Mouse (Mus musculus) heart, adult 18-20 months (tissue): ENCODE measurements around the gene 0610012G03Rik. TPM values are rescaled to one million over a fixed set of nuclear protein-coding genes. Genes with fewer than 3 reads are reported as not detected.

Experiments used
- DNase-seq, 2 experiments: peaks; one replicate each; pipeline ENCODE4 v3.0.0; 2021 to 2022; ENCODE audit warnings: mixed read lengths in 1 of 2
- total RNA-seq, 2 experiments: library from RNA; stranded (reverse); gene quantifications; 2 replicates each; pipeline ENCODE4 v1.2.3; 2021

Gene 0610012G03Rik
- total RNA-seq, 2 experiments from 2014 or later, result 74.8 to 79.2 TPM

DNA sequence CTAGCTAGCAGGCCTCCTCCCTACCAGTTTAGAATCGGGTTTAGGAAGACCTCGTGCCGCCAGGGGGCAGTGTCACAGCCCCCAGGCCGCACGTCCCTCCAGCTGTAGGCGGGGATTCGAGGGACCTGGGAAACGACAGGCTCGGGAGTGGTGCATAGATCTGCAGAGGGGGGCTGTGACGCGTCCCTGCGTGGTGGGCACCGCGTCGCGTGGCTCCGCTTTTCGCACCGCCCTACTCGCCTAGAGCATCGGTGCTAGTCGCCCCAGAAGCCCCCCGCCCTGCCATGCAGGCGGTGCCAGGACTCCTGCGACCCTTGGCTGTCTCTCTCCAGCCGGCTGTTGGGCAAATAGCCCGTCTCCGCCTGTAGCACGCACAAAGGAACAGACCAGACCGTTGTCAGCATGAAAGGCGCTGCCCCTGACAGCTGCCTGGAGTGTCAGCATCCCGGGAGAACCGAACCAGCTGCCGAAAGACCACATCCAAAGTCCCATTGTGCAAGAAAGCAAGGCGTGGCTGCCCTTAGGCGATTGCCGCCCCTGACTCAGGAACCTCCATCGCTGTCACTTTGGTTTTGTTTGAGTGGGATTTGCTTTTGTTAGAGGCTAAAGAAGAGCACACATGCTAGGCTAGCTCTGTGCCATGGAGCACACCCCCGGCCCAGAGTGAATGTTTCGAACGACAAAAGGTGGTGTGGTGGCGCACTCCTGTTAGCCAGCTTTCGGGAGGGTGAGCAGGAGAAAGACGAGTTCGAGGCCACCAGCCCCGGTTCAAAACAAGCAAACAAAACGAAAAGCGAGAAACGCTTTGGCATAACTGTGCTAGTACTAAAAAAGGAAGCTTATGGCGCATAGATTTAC lies 15.2 kb downstream of the 0610012G03Rik start:
- peak; percentile 87 to 93 for DNase-seq

- no peak for DNase-seq
Measured at GRCm38 (mm10) chr16:31932255-31932654, 16.0 kb downstream of the 0610012G03Rik start.

DNA sequence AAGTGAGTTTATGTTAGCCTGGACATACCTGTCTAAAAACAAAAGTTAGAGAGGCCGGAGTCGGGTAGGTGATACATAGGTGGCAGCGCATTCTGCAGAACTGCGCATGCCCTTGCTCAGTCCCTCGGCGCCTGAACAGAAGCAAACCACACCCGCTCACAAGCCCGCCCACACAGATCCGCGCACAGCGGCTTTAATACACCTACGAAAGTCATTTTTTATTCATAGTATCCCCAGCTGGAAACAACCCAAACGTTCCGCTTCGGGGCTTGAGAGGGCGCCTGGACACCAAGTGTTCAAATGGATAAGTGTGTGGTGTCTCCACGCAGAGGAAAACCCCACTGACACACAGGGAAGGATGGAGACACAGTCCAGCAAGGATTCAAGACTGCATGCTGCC lies 17.0 kb downstream of the 0610012G03Rik start:
- no peak for DNase-seq

DNA sequence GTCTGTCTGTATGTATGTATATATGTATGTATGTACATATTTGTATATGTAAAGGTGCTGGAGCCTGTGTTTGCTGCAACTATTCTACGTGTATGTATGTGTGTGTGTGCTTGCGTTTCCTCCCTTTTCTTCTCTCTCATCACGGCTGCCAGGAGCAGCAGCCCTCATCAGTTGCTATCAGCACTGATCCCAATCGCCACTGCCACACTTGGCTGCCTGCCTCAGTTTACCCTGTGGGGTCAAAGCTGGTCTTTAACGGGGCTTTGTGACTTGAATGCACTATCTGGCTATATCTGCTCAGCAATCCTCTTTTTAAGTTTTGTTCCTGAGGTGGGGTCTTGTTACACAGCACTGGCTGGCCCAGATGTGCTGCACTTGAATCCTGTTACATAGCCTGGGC lies 20.9 kb downstream of the 0610012G03Rik start:
- no peak for DNase-seq

DNA sequence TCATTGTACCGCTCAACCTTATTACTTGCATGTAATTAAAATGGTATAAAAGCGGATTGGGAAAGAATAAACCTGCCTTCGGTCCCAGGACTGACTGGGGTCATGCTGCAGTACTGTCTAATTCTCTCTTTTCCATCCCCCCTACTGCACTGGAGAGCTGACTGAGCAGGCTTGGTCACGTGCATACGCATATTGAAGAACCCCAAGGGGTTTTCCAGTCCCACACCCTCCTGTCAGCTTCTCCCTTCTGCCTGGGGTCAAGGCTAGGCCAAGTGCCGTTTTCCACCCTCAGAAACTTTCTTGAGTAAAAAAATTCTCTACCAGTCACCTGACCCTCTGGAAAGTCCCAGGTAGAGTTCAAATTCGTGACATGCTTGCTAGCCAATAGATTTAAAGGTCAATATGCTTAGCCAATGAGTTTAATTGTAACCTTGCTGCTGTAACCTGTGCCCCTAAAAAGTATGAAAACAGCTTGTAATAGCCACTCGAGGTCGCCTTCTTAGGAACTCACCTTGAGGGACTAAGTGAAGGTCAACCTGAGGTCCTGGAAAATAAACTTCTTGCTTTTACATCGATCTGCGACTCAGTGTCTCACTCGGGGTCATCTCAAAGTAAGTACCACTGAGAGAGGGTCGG lies 21.6 kb downstream of the 0610012G03Rik start:
- no peak for DNase-seq

- no peak for DNase-seq
Measured at GRCm38 (mm10) chr16:31926091-31926490, 22.2 kb downstream of the 0610012G03Rik start.

DNA sequence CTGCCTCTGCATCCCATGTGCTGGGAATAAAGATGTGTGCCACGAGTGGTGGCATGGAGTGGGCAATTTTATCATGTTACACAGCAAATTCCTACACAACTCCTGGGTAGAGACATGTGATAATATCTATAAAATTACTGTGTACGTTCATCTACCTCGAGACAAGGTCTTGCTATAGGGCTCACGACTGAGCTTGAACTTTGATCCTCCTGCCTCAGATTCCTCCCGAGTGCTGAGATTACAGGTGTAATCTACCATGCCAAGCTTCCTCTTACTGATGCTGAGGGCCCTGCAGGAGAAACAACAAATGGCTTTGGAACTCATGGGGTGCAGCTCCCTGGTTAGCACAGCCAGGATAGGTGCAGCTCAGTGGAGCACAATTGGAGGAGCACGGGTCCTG lies 23.9 kb downstream of the 0610012G03Rik start:
- no peak for DNase-seq

GRCm38 (mm10) chr16:31918248-31918724 lies 30.0 kb downstream of the 0610012G03Rik start:
- peak; percentile 67 to 85 for DNase-seq

GRCm38 (mm10) chr16:31917776-31918175 lies 30.5 kb downstream of the 0610012G03Rik start:
- DNase-seq, result no peak

DNA sequence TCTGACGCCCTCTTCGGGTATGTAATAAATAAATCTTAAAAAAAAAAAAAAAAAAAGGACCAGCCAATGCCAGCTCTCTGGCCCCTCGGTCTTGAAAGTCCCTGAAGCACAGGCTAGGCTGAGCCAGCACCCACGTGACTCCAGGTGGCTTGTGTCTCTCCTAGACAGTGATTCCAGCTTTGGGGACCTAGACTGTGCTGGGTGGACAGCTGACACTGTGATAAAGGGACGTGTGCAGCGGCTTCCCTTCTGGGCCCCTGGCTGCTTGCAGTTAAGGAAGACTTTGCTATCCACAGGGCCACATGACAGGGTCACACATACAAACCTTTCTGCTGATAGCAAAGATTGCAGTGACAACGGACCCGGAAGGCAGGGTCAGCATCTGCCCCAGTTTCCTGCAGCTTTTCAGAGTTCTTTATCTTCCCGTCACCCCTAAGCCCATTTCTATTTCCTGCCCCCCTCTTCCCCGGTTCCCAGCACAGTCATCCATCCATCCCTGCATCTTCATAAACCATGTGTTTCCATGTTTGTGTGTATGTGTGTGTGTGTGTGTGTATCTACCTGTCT lies 37.9 kb downstream of the 0610012G03Rik start:
- no peak for DNase-seq

DNA sequence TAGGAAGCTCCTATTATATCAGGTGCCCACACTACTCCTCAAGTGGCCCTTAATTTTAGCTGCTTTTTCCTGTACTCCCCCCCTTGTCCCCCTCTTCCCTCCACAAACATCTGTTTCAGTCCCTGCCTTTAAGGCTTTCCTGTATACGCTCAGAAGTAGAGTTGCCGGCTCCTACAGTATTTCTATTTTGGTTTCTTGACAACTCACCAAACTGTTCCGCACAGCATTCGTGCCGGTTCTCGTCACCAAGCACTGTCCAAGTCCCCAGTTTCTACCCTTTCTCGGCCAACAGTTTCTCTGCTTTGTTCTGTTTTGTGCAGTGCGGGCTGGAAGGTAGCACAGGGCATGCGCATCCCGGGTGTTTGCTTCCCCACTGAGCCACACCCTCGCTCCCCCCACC lies 39.3 kb downstream of the 0610012G03Rik start:
- no peak for DNase-seq

- DNase-seq, result peak; percentile 38 to 44
Measured at GRCm38 (mm10) chr16:31906896-31907295, 41.4 kb downstream of the 0610012G03Rik start.

GRCm38 (mm10) chr16:31905891-31906825 lies 42.1 kb downstream of the 0610012G03Rik start:
- no peak for DNase-seq

GRCm38 (mm10) chr16:31905331-31905730 lies 43.0 kb downstream of the 0610012G03Rik start:
- no peak for DNase-seq

DNA sequence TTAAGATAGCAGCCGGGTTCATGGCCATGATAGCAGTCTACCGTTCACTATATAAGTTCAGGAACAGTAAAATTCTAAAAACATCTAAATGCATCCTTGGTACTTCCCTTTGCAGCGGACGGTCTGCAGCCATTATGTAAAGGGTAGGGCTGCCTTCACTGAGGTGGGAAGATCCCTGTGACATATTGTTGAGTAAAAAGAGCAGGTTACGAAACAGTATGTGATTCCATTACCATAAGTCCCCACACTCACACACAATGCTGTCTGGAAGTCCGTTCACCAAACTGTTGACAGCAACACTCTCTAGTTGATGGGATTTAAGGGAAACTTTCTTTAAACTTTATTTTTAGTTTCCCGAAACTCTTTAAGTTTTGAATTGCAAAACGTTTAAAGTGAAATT lies 45.1 kb downstream of the 0610012G03Rik start:
- no peak for DNase-seq

DNA sequence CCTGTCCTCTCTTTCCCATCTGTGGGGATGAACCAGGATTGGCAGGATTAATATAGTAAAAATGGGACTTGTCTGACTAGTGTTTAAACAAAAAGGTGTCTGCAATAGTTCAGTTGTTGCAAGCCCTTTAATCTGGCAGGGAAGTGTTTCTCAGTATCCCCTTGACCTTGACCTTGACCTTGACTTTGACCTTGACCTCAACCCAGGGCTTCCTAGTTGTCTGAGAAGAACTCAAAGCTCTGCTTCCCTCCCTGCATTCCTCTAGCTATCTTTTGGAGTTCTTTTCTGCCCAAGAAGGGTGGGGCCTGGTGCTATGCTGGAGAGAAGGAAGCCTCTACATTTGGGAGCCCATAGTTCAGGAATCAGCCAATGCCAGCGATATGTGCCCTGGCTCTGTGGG lies 46.4 kb downstream of the 0610012G03Rik start:
- no peak for DNase-seq

- no peak for DNase-seq
Measured at GRCm38 (mm10) chr16:31898546-31899326, 49.6 kb downstream of the 0610012G03Rik start.
